Mouse (Mus musculus) limb, embryonic 14.5 days (tissue): Measurements from ENCODE around the gene Art4. TPM values are rescaled to one million over a fixed set of nuclear protein-coding genes. Genes with fewer than 3 reads are reported as not detected.

Experiments
- ATAC-seq: fragments of 200-750 bp; cut with Nextera tagmentation; 2 replicates; pipeline ENCODE4 v1.8.0; 2017; ENCODE audit warnings: low read depth, moderate number of reproducible peaks, moderate TSS enrichment; ENCODE audit not compliant: low FRiP score
- DNase-seq: peaks from one replicate; pipeline ENCODE4 v3.0.0-alpha.2; 2015; ENCODE audit warnings: low spot score
- H3K27ac ChIP-seq: fragments of 300-500 bp; sonication (generic); replicated peaks from 2 replicates; pipeline ENCODE4 v1.5.1; 2014; ENCODE audit warnings: low read depth, mild to moderate bottlenecking, low read length, moderate library complexity, mixed read lengths
- H3K27me3 ChIP-seq: fragments of 300-500 bp; sonication (generic); 2 replicates; pipeline ENCODE4 v1.6.1; 2014; ENCODE audit warnings: low read length, mixed read lengths; ENCODE audit not compliant: control insufficient read depth, insufficient read depth
- H3K36me3 ChIP-seq: fragments of 300-500 bp; sonication (generic); 2 replicates; pipeline ENCODE4 v1.6.1; 2014; ENCODE audit warnings: mild to moderate bottlenecking, low read length, moderate library complexity, mixed read lengths; ENCODE audit not compliant: control insufficient read depth, insufficient read depth
- H3K4me1 ChIP-seq: fragments of 300-500 bp; sonication (generic); 2 replicates; pipeline ENCODE4 v1.6.1; 2014; ENCODE audit warnings: antibody characterized with exemption, low read length, mixed read lengths; ENCODE audit not compliant: control insufficient read depth, insufficient read depth
- H3K4me2 ChIP-seq: fragments of 300-500 bp; sonication (generic); replicated peaks from 2 replicates; pipeline ENCODE4 v1.6.1; 2014; ENCODE audit warnings: low read depth, mild to moderate bottlenecking, low read length, moderate library complexity; ENCODE audit not compliant: severe bottlenecking
- H3K4me3 ChIP-seq: fragments of 300-500 bp; sonication (generic); replicated peaks from 2 replicates; pipeline ENCODE4 v1.5.1; 2014; ENCODE audit warnings: low read length
- H3K9ac ChIP-seq: fragments of 300-500 bp; sonication (generic); 2 replicates; pipeline ENCODE4 v1.6.1; 2014; ENCODE audit warnings: mild to moderate bottlenecking, low read depth, low read length, moderate library complexity; ENCODE audit not compliant: severe bottlenecking
- H3K9me3 ChIP-seq: fragments of 300-500 bp; sonication (generic); 2 replicates; pipeline ENCODE4 v1.6.1; 2016; ENCODE audit warnings: low read length; ENCODE audit not compliant: control insufficient read depth
- POLR2A ChIP-seq: fragments of 200-500 bp; IDR thresholded peaks from 2 replicates; pipeline ENCODE4 v1.8.0; 2012; ENCODE audit warnings: inconsistent platforms, mild to moderate bottlenecking, moderate library complexity, borderline replicate concordance; ENCODE audit not compliant: insufficient read depth, insufficient read length; ENCODE audit errors: extremely low read depth
- WGBS: fragments of 180-500 bp; shearing (Covaris S2); extraction: QIAGEN DNeasy Blood & Tissue Kit; methylation state at CpG from one replicate; pipeline ENCODE4 v1.1.7; 2014; 5-methylcytosine and 5-hydroxymethylcytosine counted together
- polyA plus RNA-seq, 2 experiments: library from polyadenylated mRNA; depleted of rRNA in 1 of 2; stranded (reverse) in 1 of 2; unstranded in 1 of 2; fragments of >200 nt; fragmentation: Nextera tagmentation in 1 of 2; extraction: Ambion mirVana in 1 of 2; gene quantifications; 2 replicates each; pipeline versions ENCODE4 v1.2.1 to v1.2.3; 2012 to 2014

Art4 gene
- polyA plus RNA-seq, 2 experiments, result 2.6 to 3.1 TPM

GRCm38 (mm10) chr6:136806819-136807218 is 50.7 kb downstream of the Art4 start:
- TF ChIP-seq POLR2A, result no peak
- peaks cover under 1% of the 10 kb centered on the region; the same call in 1 of the 2 replicates for H3K36me3 ChIP-seq
- no peaks in the 10 kb centered on the region for H3K9me3 ChIP-seq
- no peak overlapping the region; the same call in 1 of the 2 replicates for H3K4me3 ChIP-seq
- H3K27ac ChIP-seq, result 0 out of 2 replicates have a peak overlapping the region, but pooled peaks have one; percentile 21
- DNase-seq (no peak), ATAC-seq (no peak)
- no peaks in the 10 kb centered on the region for H3K27me3 ChIP-seq
- 68% methylated on average over 5 of the region's 5 CpGs for WGBS
- peaks cover 21% of the 10 kb centered on the region for H3K4me1 ChIP-seq
- no peak overlapping the region for H3K9ac ChIP-seq
- peak overlapping the region; percentile 50; the same call in 1 of the 2 replicates for H3K4me2 ChIP-seq

GRCm38 (mm10) chr6:136805409-136805775 is 52.1 kb downstream of the Art4 start:
- DNase-seq, result no peak
- Histone ChIP-seq H3K36me3 (no peaks in the 10 kb centered on the region), H3K27me3 (no peaks in the 10 kb centered on the region), H3K9ac (no peak overlapping the region; the same call in 1 of the 2 replicates), H3K27ac (no peak overlapping the region), H3K4me3 (no peak overlapping the region; the same call in 1 of the 2 replicates), H3K4me1 (peaks cover 21% of the 10 kb centered on the region), H3K9me3 (no peaks in the 10 kb centered on the region), H3K4me2 (peak overlapping the region; percentile 62; the same call in 1 of the 2 replicates)
- no peak for ATAC-seq
- TF ChIP-seq POLR2A, result no peak
- WGBS, result 82% methylated on average over 1 of the region's 1 CpGs

- 26% methylated on average over 9 of the region's 9 CpGs for WGBS
- Histone ChIP-seq H3K4me3 (peak overlapping the region; percentile 78), H3K9me3 (no peaks in the 10 kb centered on the region), H3K4me1 (peaks cover 21% of the 10 kb centered on the region), H3K36me3 (no peaks in the 10 kb centered on the region), H3K4me2 (peak overlapping the region; percentile 62), H3K27me3 (no peaks in the 10 kb centered on the region), H3K27ac (peak overlapping the region; percentile 100), H3K9ac (no peak overlapping the region; the same call in 1 of the 2 replicates)
- no peak for ATAC-seq
- no peak for DNase-seq
- TF ChIP-seq POLR2A, result no peak
These were observed 52.7 kb downstream of the Art4 start for GRCm38 (mm10) chr6:136804705-136805408.

GRCm38 (mm10) chr6:136803739-136804633 is 53.5 kb downstream of the Art4 start, which contains the start of gene Hist4h4:
Gene Hist4h4 (minus strand): TSS chr6:136804415.
- Histone ChIP-seq H3K27me3 (no peaks in the 10 kb centered on the region), H3K9ac (peak within 1 kb of the TSS; percentile 96), H3K9me3 (no peaks in the 10 kb centered on the region), H3K27ac (peak within 1 kb of the TSS; percentile 100), H3K4me3 (peak within 1 kb of the TSS; percentile 78), H3K36me3 (no peaks in the 10 kb centered on the region), H3K4me1 (peaks cover 15% of the 10 kb centered on the region), H3K4me2 (peak within 1 kb of the TSS; percentile 62)
- TF ChIP-seq POLR2A, result peak; percentile 98; the same call in 1 of the 2 replicates
- ATAC-seq (peak; percentile 76), DNase-seq (peak; percentile 97)
- under 1% methylated on average over 50 of the region's 50 CpGs for WGBS
